Mouse (Mus musculus): ENCODE measurements around the gene Kmt2e. TPM values are rescaled to one million over a fixed set of nuclear protein-coding genes. Genes with fewer than 3 reads are reported as not detected.

Kmt2e gene
- polyA plus RNA-seq, 1 experiment, result 13.8 TPM

GRCm38 (mm10) chr5:23483811-23484210 is 49.6 kb downstream of the Kmt2e start:
- Histone ChIP-seq H3K4me1 (ENCODE audit: control insufficient read depth, insufficient read depth, low read length) (no peaks in the 10 kb centered on the region), H3K27ac (ENCODE audit: control insufficient read depth, insufficient read depth, low read depth, low read length) (no peak overlapping the region), H3K36me3 (ENCODE audit: control insufficient read depth, insufficient read depth, low read length) (peaks cover 1% of the 10 kb centered on the region; the same call in 1 of the 2 replicates)

GRCm38 (mm10) chr5:23489231-23489630 is 55.0 kb downstream of the Kmt2e start:
- Histone ChIP-seq H3K36me3 (ENCODE audit: control insufficient read depth, insufficient read depth, low read length) (no peaks in the 10 kb centered on the region; the same call in none of the 2 replicates), H3K27ac (ENCODE audit: control insufficient read depth, insufficient read depth, low read depth, low read length) (no peak overlapping the region), H3K4me3 (ENCODE audit: control insufficient read depth, low read depth, low read length) (no peak overlapping the region), H3K27me3 (ENCODE audit: control insufficient read depth, insufficient read depth, low read length) (no peaks in the 10 kb centered on the region), H3K4me1 (ENCODE audit: control insufficient read depth, insufficient read depth, low read length) (no peaks in the 10 kb centered on the region)
- TF ChIP-seq CTCF (IDR thresholded peaks at IDR 0.05; ENCODE audit: control insufficient read depth, insufficient read depth, insufficient replicate concordance, low read depth, low read length) (no peak), POLR2A (IDR thresholded peaks at IDR 0.05; ENCODE audit: control insufficient read depth, low read depth, low read length) (no peak)

More at GRCm38 (mm10) chr5:23483811-23484210, 49.6 kb downstream of the Kmt2e start:
- H3K4me3 ChIP-seq (ENCODE audit: control insufficient read depth, low read depth, low read length), result no peak overlapping the region
- TF ChIP-seq POLR2A (IDR thresholded peaks at IDR 0.05; ENCODE audit: control insufficient read depth, low read depth, low read length) (no peak), CTCF (IDR thresholded peaks at IDR 0.05; ENCODE audit: control insufficient read depth, insufficient read depth, insufficient replicate concordance, low read depth, low read length) (no peak)
- no peaks in the 10 kb centered on the region for H3K27me3 ChIP-seq (ENCODE audit: control insufficient read depth, insufficient read depth, low read length)

- H3K36me3 ChIP-seq (ENCODE audit: control insufficient read depth, insufficient read depth, low read length), result no peaks in the 10 kb centered on the region; the same call in none of the 2 replicates
- no peaks in the 10 kb centered on the region for H3K27me3 ChIP-seq (ENCODE audit: control insufficient read depth, insufficient read depth, low read length)
- TF ChIP-seq CTCF (IDR thresholded peaks at IDR 0.05; ENCODE audit: control insufficient read depth, insufficient read depth, insufficient replicate concordance, low read depth, low read length) (no peak), POLR2A (IDR thresholded peaks at IDR 0.05; ENCODE audit: control insufficient read depth, low read depth, low read length) (no peak)
- H3K4me3 ChIP-seq (ENCODE audit: control insufficient read depth, low read depth, low read length), result no peak overlapping the region
- H3K27ac ChIP-seq (ENCODE audit: control insufficient read depth, insufficient read depth, low read depth, low read length), result no peak overlapping the region
- H3K4me1 ChIP-seq (ENCODE audit: control insufficient read depth, insufficient read depth, low read length), result no peaks in the 10 kb centered on the region
These were observed 56.6 kb downstream of the Kmt2e start for GRCm38 (mm10) chr5:23490797-23491196.

GRCm38 (mm10) chr5:23496396-23496795 is 62.2 kb downstream of the Kmt2e start:
- no peaks in the 10 kb centered on the region for H3K27me3 ChIP-seq (ENCODE audit: control insufficient read depth, insufficient read depth, low read length)
- H3K4me3 ChIP-seq (ENCODE audit: control insufficient read depth, low read depth, low read length), result no peak overlapping the region
- no peak for TF ChIP-seq CTCF (IDR thresholded peaks at IDR 0.05; ENCODE audit: control insufficient read depth, insufficient read depth, insufficient replicate concordance, low read depth, low read length)
- no peak for TF ChIP-seq POLR2A (IDR thresholded peaks at IDR 0.05; ENCODE audit: control insufficient read depth, low read depth, low read length)
- no peaks in the 10 kb centered on the region for H3K4me1 ChIP-seq (ENCODE audit: control insufficient read depth, insufficient read depth, low read length)
- H3K27ac ChIP-seq (ENCODE audit: control insufficient read depth, insufficient read depth, low read depth, low read length), result no peak overlapping the region
- H3K36me3 ChIP-seq (ENCODE audit: control insufficient read depth, insufficient read depth, low read length), result peaks cover 3% of the 10 kb centered on the region

- TF ChIP-seq CTCF (IDR thresholded peaks at IDR 0.05; ENCODE audit: control insufficient read depth, insufficient read depth, insufficient replicate concordance, low read depth, low read length), result no peak
- no peak for TF ChIP-seq POLR2A (IDR thresholded peaks at IDR 0.05; ENCODE audit: control insufficient read depth, low read depth, low read length)
- Histone ChIP-seq H3K36me3 (ENCODE audit: control insufficient read depth, insufficient read depth, low read length) (peaks cover 4% of the 10 kb centered on the region), H3K27ac (ENCODE audit: control insufficient read depth, insufficient read depth, low read depth, low read length) (no peak overlapping the region), H3K27me3 (ENCODE audit: control insufficient read depth, insufficient read depth, low read length) (no peaks in the 10 kb centered on the region), H3K4me3 (ENCODE audit: control insufficient read depth, low read depth, low read length) (no peak overlapping the region), H3K4me1 (ENCODE audit: control insufficient read depth, insufficient read depth, low read length) (no peaks in the 10 kb centered on the region)
These were observed 62.7 kb downstream of the Kmt2e start for GRCm38 (mm10) chr5:23496933-23497332.

- no peak overlapping the region for H3K4me3 ChIP-seq (ENCODE audit: control insufficient read depth, low read depth, low read length)
- H3K4me1 ChIP-seq (ENCODE audit: control insufficient read depth, insufficient read depth, low read length), result peaks cover 2% of the 10 kb centered on the region; the same call in 1 of the 2 replicates
- H3K36me3 ChIP-seq (ENCODE audit: control insufficient read depth, insufficient read depth, low read length), result peaks cover 7% of the 10 kb centered on the region
- H3K27ac ChIP-seq (ENCODE audit: control insufficient read depth, insufficient read depth, low read depth, low read length), result no peak overlapping the region
- no peak for TF ChIP-seq CTCF (IDR thresholded peaks at IDR 0.05; ENCODE audit: control insufficient read depth, insufficient read depth, insufficient replicate concordance, low read depth, low read length)
- no peak for TF ChIP-seq POLR2A (IDR thresholded peaks at IDR 0.05; ENCODE audit: control insufficient read depth, low read depth, low read length)
- no peaks in the 10 kb centered on the region for H3K27me3 ChIP-seq (ENCODE audit: control insufficient read depth, insufficient read depth, low read length)
These were observed 63.7 kb downstream of the Kmt2e start for GRCm38 (mm10) chr5:23497920-23498319.

GRCm38 (mm10) chr5:23499257-23499656 is 65.0 kb downstream of the Kmt2e start:
- peaks cover 7% of the 10 kb centered on the region for H3K36me3 ChIP-seq (ENCODE audit: control insufficient read depth, insufficient read depth, low read length)
- no peak for TF ChIP-seq POLR2A (IDR thresholded peaks at IDR 0.05; ENCODE audit: control insufficient read depth, low read depth, low read length)
- TF ChIP-seq CTCF (IDR thresholded peaks at IDR 0.05; ENCODE audit: control insufficient read depth, insufficient read depth, insufficient replicate concordance, low read depth, low read length), result no peak
- no peaks in the 10 kb centered on the region for H3K27me3 ChIP-seq (ENCODE audit: control insufficient read depth, insufficient read depth, low read length)
- no peak overlapping the region for H3K4me3 ChIP-seq (ENCODE audit: control insufficient read depth, low read depth, low read length)
- peaks cover 2% of the 10 kb centered on the region; the same call in 1 of the 2 replicates for H3K4me1 ChIP-seq (ENCODE audit: control insufficient read depth, insufficient read depth, low read length)
- H3K27ac ChIP-seq (ENCODE audit: control insufficient read depth, insufficient read depth, low read depth, low read length), result no peak overlapping the region
